Mouse (Mus musculus): ENCODE data around the gene Actr10. TPM values are rescaled to one million over a fixed set of nuclear protein-coding genes. Genes with fewer than 3 reads are reported as not detected.
A peak's percentile ranks its signal among the peaks of the same experiment; 100 is the strongest.

The Actr10 gene
- polyA plus RNA-seq, 1 experiment from 2014 or later: 209 TPM

DNA sequence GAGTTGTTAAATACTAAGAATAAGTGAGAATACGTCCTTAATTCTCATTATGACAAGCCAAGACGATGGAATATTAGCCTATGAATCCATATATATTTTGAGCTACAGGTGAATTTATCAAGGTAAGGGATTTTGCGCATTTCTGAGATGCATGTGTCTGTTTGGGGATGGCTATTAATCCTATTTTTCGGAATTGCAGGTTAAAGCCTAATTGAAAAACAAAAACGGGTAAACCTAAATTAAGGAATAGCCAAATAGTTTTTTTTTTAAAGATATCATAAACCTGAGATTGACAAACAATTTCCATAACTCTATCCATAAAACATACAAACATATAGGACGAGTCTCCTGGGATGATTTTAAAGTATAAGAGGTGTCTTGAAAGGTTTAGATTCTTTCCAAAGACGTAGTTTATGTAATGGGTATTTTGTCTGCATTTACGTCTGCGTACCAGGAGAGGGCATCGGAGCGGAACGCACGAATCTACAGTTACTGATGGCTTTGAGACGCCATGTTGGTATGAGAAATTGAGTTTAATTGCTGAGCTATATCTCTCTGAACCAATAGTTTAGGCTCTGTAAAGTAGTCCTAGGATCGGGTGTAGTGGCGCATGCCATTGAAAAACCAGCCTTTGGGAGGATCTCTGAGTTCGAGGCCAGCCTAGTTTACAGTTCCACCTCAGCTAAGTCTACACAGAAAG is 32.0 kb downstream of the Actr10 start:
- 7% methylated on average over 17 of the region's 17 CpGs for WGBS
- Histone ChIP-seq H3K4me2 (ENCODE audit: low read length) (peak overlapping the region; percentile 63), H3K4me1 (replicated peaks; ENCODE audit: control insufficient read depth, insufficient read depth, low read length) (no peaks in the 10 kb centered on the region; the same call in 1 of the 2 replicates), H3K27ac (ENCODE audit: low read depth) (0 out of 2 replicates have a peak overlapping the region, but pooled peaks have one; percentile 22), H3K4me3 (ENCODE audit: low read depth, low read length) (peak overlapping the region; percentile 63), H3K27me3 (replicated peaks; ENCODE audit: control insufficient read depth, insufficient read depth, low read length) (no peaks in the 10 kb centered on the region), H3K9me3 (ENCODE audit: control insufficient read depth, low read length) (no peaks in the 10 kb centered on the region), H3K36me3 (ENCODE audit: control insufficient read depth, insufficient read depth, low read length) (no peaks in the 10 kb centered on the region), H3K9ac (ENCODE audit: low read length) (peak overlapping the region; percentile 46)
- ATAC-seq (replicated peaks; ENCODE audit: low FRiP score, low TSS enrichment, low read depth) (no peak), DNase-seq (ENCODE audit: low spot score) (peak; percentile 81)

- peak overlapping the region; percentile 99; the same call in 1 of the 2 replicates for H3K4me3 ChIP-seq (ENCODE audit: low read depth, low read length)
- no peak for ATAC-seq (replicated peaks; ENCODE audit: low FRiP score, low TSS enrichment, low read depth)
- peak; percentile 58 for DNase-seq (ENCODE audit: low spot score)
- no peaks in the 10 kb centered on the region for H3K9me3 ChIP-seq (ENCODE audit: control insufficient read depth, low read length)
- peaks cover 12% of the 10 kb centered on the region for H3K4me1 ChIP-seq (replicated peaks; ENCODE audit: control insufficient read depth, insufficient read depth, low read length)
- H3K27me3 ChIP-seq (replicated peaks; ENCODE audit: control insufficient read depth, insufficient read depth, low read length): no peaks in the 10 kb centered on the region
- H3K4me2 ChIP-seq (ENCODE audit: low read length): peak overlapping the region; percentile 38
- H3K36me3 ChIP-seq (ENCODE audit: control insufficient read depth, insufficient read depth, low read length): peaks cover 7% of the 10 kb centered on the region
- WGBS: 84% methylated on average over 4 of the region's 4 CpGs
- H3K27ac ChIP-seq (ENCODE audit: low read depth): no peak overlapping the region
- H3K9ac ChIP-seq (ENCODE audit: low read length): no peak overlapping the region
Measured at GRCm38 (mm10) chr12:70973831-70974230, 36.2 kb downstream of the Actr10 start.

- Histone ChIP-seq H3K27me3 (replicated peaks; ENCODE audit: control insufficient read depth, insufficient read depth, low read length) (no peaks in the 10 kb centered on the region), H3K9ac (ENCODE audit: low read length) (peak within 1 kb of the TSS; percentile 97), H3K27ac (ENCODE audit: low read depth) (peak within 1 kb of the TSS; percentile 97), H3K9me3 (ENCODE audit: control insufficient read depth, low read length) (no peaks in the 10 kb centered on the region), H3K4me3 (ENCODE audit: low read depth, low read length) (peak within 1 kb of the TSS; percentile 99), H3K4me2 (ENCODE audit: low read length) (peak within 1 kb of the TSS; percentile 69), H3K4me1 (replicated peaks; ENCODE audit: control insufficient read depth, insufficient read depth, low read length) (peaks cover 12% of the 10 kb centered on the region), H3K36me3 (ENCODE audit: control insufficient read depth, insufficient read depth, low read length) (peaks cover 15% of the 10 kb centered on the region)
- peak; percentile 95 for DNase-seq (ENCODE audit: low spot score)
- ATAC-seq (replicated peaks; ENCODE audit: low FRiP score, low TSS enrichment, low read depth): peak; percentile 100
- under 1% methylated on average over 71 of the region's 71 CpGs for WGBS
Measured at GRCm38 (mm10) chr12:70974441-70975266, 37.0 kb downstream of the Actr10 start, which contains the start of gene Psma3. Psma3 (plus strand) TSS chr12:70974621.

- Histone ChIP-seq H3K27ac (ENCODE audit: low read depth) (peak overlapping the region; percentile 97), H3K4me3 (ENCODE audit: low read depth, low read length) (peak overlapping the region; percentile 99), H3K36me3 (ENCODE audit: control insufficient read depth, insufficient read depth, low read length) (peaks cover 22% of the 10 kb centered on the region), H3K4me2 (ENCODE audit: low read length) (peak overlapping the region; percentile 69), H3K9me3 (ENCODE audit: control insufficient read depth, low read length) (no peaks in the 10 kb centered on the region), H3K4me1 (replicated peaks; ENCODE audit: control insufficient read depth, insufficient read depth, low read length) (peaks cover 12% of the 10 kb centered on the region), H3K27me3 (replicated peaks; ENCODE audit: control insufficient read depth, insufficient read depth, low read length) (no peaks in the 10 kb centered on the region), H3K9ac (ENCODE audit: low read length) (peak overlapping the region; percentile 97)
- WGBS: 15% methylated on average over 10 of the region's 10 CpGs
- DNase-seq (ENCODE audit: low spot score) (peak; percentile 63), ATAC-seq (replicated peaks; ENCODE audit: low FRiP score, low TSS enrichment, low read depth) (no peak)
Measured at GRCm38 (mm10) chr12:70975406-70975805, 37.7 kb downstream of the Actr10 start.

DNA sequence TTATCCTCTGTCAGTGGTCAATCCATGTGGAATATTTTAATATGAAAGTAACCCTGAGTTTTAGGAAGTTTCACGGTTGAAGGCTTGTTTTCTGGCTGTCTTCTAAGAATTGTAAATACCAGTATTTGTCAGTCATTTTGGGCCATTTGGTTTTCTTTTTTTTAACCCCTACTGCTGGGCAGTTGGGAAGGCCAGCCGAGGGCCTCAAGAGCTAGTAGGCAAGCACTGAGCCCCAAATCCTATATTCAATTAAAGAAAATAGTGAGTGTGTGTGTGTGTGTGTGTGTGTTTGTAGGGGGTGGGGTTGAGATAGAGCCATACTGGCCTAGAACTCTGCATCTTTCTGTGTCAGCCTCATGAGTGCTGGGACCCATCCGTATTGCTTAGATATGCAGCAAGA is 38.2 kb downstream of the Actr10 start:
- H3K27ac ChIP-seq (ENCODE audit: low read depth): no peak overlapping the region
- peak overlapping the region; percentile 69 for H3K4me2 ChIP-seq (ENCODE audit: low read length)
- ATAC-seq (replicated peaks; ENCODE audit: low FRiP score, low TSS enrichment, low read depth) (no peak), DNase-seq (ENCODE audit: low spot score) (no peak)
- 68% methylated on average over 3 of the region's 3 CpGs for WGBS
- no peaks in the 10 kb centered on the region for H3K9me3 ChIP-seq (ENCODE audit: control insufficient read depth, low read length)
- H3K9ac ChIP-seq (ENCODE audit: low read length): peak overlapping the region; percentile 97
- H3K4me1 ChIP-seq (replicated peaks; ENCODE audit: control insufficient read depth, insufficient read depth, low read length): peaks cover 12% of the 10 kb centered on the region
- H3K36me3 ChIP-seq (ENCODE audit: control insufficient read depth, insufficient read depth, low read length): peaks cover 27% of the 10 kb centered on the region
- H3K4me3 ChIP-seq (ENCODE audit: low read depth, low read length): peak overlapping the region; percentile 99
- H3K27me3 ChIP-seq (replicated peaks; ENCODE audit: control insufficient read depth, insufficient read depth, low read length): no peaks in the 10 kb centered on the region

DNA sequence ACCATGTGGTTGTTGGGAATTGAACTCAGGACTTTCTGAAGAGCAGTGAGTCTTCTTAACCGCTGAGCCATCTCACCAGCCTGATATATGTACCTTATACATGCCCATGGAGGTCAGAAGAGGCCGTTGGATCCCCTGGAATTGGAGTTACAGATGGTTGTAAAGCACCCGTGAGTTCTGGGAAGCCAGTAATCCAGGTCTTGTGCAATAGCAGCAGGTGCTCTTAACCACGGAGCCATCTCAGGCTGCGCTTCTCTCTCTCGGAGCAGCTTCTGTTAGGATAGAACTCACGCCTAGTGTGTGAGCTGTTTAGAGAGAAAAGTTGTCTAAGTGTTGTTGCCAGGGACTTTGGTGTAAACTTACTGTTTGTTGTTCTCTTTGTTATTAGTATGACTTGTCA is 40.7 kb downstream of the Actr10 start:
- WGBS: 83% methylated on average over 7 of the region's 7 CpGs

GRCm38 (mm10) chr12:70984855-70985550 is 47.3 kb downstream of the Actr10 start:
- no peaks in the 10 kb centered on the region for H3K9me3 ChIP-seq (ENCODE audit: control insufficient read depth, low read length)
- H3K4me3 ChIP-seq (ENCODE audit: low read depth, low read length): no peak overlapping the region
- 95% methylated on average over 7 of the region's 7 CpGs for WGBS

More for the DNA sequence above, 40.7 kb downstream of the Actr10 start:
- DNase-seq (ENCODE audit: low spot score) (no peak), ATAC-seq (replicated peaks; ENCODE audit: low FRiP score, low TSS enrichment, low read depth) (no peak)
- H3K4me2 ChIP-seq (ENCODE audit: low read length): no peak overlapping the region
- no peaks in the 10 kb centered on the region for H3K9me3 ChIP-seq (ENCODE audit: control insufficient read depth, low read length)
- no peak overlapping the region for H3K27ac ChIP-seq (ENCODE audit: low read depth)
- peaks cover 12% of the 10 kb centered on the region for H3K4me1 ChIP-seq (replicated peaks; ENCODE audit: control insufficient read depth, insufficient read depth, low read length)
- no peak overlapping the region for H3K9ac ChIP-seq (ENCODE audit: low read length)
- H3K36me3 ChIP-seq (ENCODE audit: control insufficient read depth, insufficient read depth, low read length): peaks cover 38% of the 10 kb centered on the region
- H3K27me3 ChIP-seq (replicated peaks; ENCODE audit: control insufficient read depth, insufficient read depth, low read length): no peaks in the 10 kb centered on the region
- no peak overlapping the region for H3K4me3 ChIP-seq (ENCODE audit: low read depth, low read length)

GRCm38 (mm10) chr12:70997225-70997624 is 59.6 kb downstream of the Actr10 start:
- Histone ChIP-seq H3K9me3 (ENCODE audit: control insufficient read depth, low read length) (no peaks in the 10 kb centered on the region), H3K36me3 (ENCODE audit: control insufficient read depth, insufficient read depth, low read length) (peaks cover 50% of the 10 kb centered on the region), H3K4me1 (replicated peaks; ENCODE audit: control insufficient read depth, insufficient read depth, low read length) (peaks cover 6% of the 10 kb centered on the region; the same call in 1 of the 2 replicates), H3K4me2 (ENCODE audit: low read length) (no peak overlapping the region), H3K27ac (ENCODE audit: low read depth) (no peak overlapping the region), H3K9ac (ENCODE audit: low read length) (no peak overlapping the region), H3K27me3 (replicated peaks; ENCODE audit: control insufficient read depth, insufficient read depth, low read length) (no peaks in the 10 kb centered on the region), H3K4me3 (ENCODE audit: low read depth, low read length) (no peak overlapping the region)
- DNase-seq (ENCODE audit: low spot score) (no peak), ATAC-seq (replicated peaks; ENCODE audit: low FRiP score, low TSS enrichment, low read depth) (no peak)
- WGBS: 88% methylated on average over 5 of the region's 5 CpGs

More at GRCm38 (mm10) chr12:70984855-70985550, 47.3 kb downstream of the Actr10 start:
- no peak overlapping the region for H3K27ac ChIP-seq (ENCODE audit: low read depth)
- H3K36me3 ChIP-seq (ENCODE audit: control insufficient read depth, insufficient read depth, low read length): peaks cover 85% of the 10 kb centered on the region
- H3K4me1 ChIP-seq (replicated peaks; ENCODE audit: control insufficient read depth, insufficient read depth, low read length): no peaks in the 10 kb centered on the region
- peak; percentile 18 for DNase-seq (ENCODE audit: low spot score)
- H3K9ac ChIP-seq (ENCODE audit: low read length): no peak overlapping the region
- no peak overlapping the region for H3K4me2 ChIP-seq (ENCODE audit: low read length)
- no peaks in the 10 kb centered on the region for H3K27me3 ChIP-seq (replicated peaks; ENCODE audit: control insufficient read depth, insufficient read depth, low read length)
- no peak for ATAC-seq (replicated peaks; ENCODE audit: low FRiP score, low TSS enrichment, low read depth)
